Mouse (Mus musculus): ENCODE measurements around the gene Ubash3b.

The Ubash3b gene

DNA sequence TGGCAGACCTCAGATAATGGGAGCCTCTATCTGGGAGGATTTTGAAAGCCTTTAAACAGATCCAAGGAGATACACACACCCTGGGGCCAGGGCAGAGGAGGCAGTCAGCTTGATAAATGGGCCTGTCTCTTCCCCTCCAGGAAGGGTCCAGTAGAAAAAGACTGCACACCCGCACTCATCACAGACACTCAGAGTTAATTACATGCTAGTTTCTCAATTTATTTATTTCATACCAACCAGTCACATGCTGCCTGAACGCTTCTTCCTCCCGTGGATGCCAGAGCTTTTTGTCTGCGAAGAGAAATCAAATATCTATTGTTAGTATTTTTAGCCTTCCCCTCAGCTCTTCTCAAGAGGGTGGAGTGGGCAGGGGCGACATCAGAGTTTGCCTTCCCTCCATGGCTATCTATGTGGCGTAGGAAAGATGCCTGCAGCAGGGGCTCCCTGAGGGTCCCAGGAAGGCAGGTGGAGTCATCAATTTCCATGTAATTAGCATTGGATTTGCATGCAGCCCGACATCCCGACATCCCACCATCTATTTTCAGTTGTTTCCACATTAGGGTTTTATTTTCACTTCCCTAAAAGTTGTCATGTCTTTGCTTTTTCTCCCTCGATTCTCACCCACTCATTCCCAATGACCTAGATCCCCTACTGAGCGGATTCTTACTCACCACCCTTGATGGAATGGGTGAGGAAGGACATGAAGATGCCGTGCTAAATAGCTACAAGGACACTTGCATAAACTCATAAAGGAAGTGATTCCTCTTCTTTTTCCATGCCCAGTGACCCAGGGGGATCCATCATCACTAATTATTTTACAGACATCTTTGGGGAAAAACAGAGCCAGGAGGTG, 110.2 kb downstream of the Ubash3b start:
- no peak for DNase-seq (ENCODE audit: low spot score in 2 of 2)

DNA sequence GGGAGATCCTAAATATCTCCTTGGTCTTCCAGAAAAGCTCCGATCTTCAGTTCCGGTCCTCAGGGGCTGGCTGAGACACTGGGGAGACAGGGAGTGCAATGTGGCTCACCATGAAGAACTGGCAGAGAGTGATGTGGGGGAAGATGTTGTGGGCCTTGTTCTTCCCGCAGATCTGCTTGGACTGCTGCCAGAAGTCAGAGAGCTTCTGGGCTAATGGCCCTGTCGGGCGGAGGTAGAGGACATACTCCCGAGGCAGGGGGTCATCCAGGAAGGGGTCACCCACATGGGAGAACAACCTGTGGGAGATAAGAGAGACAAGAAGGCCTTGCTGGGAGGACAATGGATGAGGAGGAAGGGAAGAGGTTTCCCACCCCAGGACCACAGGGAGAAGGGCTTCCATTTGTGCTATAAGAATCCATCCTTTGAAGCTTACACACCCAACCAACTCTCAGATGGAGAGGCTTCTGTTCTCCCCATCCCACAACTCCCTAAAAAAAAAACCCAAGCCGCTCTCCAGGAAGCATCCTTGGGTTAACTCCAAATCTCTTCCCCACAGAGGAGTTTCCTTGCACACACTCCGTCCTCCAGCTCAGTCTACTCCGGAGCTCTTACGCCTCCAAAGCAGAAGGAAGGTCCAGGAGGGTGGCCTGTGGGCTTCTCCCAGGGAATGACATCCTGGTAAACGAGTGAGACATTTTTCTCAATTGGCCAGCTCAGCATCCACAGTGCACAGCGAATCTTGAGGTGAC, 111.0 kb downstream of the Ubash3b start:
- no peak for DNase-seq (ENCODE audit: low spot score in 2 of 2)

DNA sequence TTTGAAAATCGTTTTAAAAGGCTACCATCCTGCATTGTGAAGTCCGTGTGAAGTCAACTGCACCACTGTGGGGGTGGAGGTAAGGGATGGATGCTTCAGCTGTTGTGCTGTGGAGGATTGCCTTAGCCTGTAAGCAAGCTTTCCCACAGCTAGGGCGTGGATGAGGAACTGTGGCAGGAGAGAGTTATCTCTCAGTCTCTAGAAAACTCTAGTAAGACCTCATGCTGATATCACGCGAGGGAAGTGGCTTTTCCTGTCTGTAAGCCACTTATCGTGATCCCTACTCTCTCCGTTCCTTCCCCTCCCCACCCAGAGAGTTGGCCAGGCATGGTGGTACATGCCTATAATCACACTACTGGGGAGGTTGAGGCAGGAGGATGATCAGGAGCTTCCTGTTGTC, 112.2 kb downstream of the Ubash3b start:
- no peak for DNase-seq (ENCODE audit: low spot score in 2 of 2)

DNA sequence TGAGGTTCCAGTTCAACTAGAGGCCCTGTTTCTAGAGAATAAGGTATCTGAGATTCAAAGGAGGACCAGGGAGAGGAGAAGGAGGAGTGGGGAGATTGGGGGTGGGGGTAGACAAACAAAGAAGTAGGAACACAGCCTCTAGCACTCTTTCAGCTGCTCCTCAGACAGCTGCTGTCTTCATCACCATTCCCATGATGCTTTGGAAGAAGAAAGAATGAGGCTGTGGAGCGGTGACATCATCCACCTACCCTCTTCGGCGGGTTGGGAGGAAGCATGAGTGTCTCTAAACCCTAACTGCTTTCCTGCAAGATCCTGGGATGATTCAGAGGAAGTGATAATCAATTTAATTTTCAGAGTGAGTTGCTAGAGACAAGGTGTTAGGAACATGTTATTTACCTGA, 112.7 kb downstream of the Ubash3b start:
- DNase-seq (ENCODE audit: low spot score in 2 of 2), result no peak

DNA sequence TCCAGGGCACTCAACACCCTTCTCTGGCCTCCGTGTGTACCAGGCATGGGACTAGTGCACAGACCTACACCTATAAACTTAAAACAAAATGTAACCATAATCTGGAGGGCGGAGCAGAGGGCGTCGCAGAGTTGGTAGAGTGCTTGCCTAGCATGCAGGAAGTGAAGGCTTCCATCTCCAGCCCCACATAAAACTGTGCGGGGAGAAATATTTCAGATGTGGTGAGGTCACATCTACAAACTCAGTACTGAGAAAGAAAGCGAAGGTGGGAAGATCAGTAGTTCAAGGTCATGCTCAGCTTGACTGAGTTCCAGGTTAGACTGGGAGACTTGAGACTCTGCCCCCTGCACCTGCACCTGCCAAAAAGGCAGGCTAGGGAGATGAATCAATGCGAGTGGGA, 113.3 kb downstream of the Ubash3b start:
- DNase-seq (ENCODE audit: low spot score in 2 of 2), result no peak

DNA sequence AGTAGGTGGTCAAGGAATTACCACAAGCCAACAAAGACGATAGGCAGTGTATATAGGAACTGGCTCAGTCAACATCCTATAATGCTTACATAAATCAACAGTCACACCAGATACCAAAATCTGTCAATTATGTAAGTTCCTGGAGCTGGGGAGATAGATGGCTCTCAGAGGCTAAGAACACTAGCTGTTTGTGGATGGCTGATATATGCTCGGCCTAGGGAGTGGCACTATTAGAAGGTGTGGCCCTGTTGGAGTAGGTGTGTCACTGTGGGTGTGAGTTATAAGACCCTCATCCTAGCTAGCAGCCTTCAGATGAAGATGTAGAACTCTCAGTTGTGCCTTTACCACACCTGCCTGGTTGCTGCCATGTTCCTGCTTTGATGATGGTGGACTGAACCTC, 113.8 kb downstream of the Ubash3b start:
- no peak for DNase-seq (ENCODE audit: low spot score in 2 of 2)

DNA sequence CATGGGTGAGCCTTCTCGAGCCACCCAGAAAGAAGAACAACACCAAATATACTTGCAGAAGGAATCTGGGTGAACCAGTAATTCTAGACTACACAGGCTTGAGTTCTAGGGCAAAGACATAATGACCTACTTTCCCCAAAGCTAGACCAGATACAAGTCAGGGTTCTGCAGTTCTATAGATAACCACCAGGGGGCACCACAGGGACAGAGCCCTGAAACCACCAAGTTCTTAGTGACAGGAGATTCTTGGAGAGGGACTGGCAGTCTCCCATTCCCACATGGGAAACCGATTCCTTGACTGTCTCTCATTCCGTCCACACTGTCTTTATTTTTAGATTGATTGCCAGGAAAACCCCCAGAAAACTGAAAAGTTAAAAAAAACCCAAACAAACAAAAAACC, 116.9 kb downstream of the Ubash3b start:
- DNase-seq (ENCODE audit: low spot score in 2 of 2), result peak; percentile 69 to 79

DNA sequence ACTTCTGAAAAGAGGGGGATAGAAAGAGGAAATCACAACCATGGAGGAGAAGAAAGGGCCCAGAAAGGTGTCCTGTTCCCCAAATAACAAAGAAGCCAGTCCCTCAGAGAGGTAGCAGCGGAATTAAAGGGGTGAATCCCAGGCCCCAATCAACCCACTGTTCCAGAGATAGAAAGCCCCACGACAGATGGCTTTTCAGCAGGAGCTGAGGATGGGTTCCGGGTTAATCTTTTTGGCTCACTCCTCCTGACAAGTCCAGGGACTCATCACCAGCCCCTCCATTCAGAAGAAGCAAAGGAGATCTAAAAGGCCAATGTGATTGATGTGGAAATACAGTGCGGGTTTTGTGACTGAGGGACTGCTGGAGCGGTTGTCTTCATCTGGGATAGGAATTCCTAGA, 117.9 kb downstream of the Ubash3b start:
- no peak for DNase-seq (ENCODE audit: low spot score in 2 of 2)

DNA sequence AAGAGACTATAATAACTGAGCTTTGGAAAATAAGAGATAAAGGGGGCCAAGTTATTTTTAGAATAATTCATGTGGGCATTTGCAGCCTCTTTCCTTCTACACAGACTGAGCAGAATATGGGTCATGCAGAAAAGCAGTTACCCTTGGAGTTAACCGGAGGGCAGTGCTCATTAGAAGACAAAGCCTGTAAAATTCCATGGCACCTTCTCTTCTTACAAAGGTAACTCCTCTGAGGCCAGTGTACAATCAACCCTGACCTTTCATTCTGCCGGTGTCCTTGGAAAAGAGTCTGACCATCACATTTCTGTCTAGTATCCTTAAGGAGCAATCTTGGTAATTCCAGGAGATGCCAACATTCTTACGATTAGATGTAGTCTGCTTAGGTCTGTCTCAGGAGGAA, 120.1 kb downstream of the Ubash3b start:
- DNase-seq (ENCODE audit: low spot score in 2 of 2), result no peak

DNA sequence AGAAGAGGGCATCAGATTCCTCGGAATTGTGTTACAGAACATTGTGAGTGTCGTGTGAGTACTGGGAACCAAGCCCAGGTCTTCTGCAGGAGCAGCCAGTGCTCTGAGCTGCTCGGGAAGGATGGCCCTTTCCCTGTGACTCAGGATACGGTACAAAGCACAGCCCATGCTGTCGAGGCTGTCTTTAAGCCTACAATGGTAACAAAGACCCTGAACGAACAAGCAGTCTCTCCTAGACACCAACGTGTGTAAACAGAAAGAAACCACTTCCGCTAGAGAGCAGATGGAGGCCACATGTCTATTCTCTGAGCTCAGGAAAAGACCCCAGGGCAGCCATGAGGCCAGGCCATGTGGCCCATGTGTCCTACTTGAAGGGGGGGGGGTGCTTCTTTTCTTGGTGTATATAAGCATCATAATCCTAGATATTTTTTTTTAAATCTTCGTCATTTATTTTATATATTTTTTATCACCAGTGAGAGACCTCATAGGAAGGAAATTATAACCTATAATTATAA, 123.3 kb downstream of the Ubash3b start:
- DNase-seq (ENCODE audit: low spot score in 2 of 2), result no peak

DNA sequence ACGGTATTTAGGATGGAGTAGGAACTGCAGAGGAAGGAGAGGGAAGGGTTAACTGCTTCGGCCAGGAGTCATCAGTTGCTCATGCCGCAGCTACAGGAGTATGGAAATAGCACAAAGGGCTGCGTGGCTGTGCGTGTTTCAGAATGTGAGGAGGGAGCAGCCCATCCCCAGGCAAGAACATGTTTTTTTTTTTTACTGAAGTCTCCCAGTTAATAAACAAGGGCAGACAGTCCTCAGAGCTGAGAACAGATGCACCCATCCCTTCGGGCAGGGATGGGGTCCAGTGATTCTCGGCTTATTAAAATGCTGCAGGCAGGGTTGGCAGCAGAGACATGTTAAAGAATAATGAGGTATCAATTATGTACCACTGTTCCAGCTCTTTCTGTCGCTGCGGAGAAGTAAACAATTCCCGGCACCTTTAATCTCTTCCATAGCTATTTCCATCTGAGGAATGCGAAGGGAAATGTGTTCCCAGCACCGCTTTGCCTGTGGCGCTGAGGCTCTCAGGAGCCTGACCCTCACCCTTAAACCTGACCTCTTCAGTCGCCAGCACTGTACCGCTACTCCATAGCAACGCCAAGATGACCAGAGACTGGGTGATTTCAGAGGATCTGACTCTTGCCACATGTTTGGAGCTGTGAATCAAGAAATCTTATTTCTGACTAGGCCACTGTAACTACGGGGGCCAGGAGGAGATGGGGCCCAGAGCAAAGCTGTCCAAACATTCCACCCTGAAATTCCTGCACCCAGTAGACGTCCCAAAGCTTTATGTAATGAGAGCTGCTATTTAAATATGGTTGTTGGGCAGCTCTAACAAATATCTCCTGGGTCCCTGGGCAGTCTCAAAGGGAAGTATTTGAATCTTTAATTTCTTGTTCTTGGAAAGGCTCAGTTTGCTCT, 129.7 kb downstream of the Ubash3b start:
- no peak for DNase-seq (ENCODE audit: low spot score in 2 of 2)

DNA sequence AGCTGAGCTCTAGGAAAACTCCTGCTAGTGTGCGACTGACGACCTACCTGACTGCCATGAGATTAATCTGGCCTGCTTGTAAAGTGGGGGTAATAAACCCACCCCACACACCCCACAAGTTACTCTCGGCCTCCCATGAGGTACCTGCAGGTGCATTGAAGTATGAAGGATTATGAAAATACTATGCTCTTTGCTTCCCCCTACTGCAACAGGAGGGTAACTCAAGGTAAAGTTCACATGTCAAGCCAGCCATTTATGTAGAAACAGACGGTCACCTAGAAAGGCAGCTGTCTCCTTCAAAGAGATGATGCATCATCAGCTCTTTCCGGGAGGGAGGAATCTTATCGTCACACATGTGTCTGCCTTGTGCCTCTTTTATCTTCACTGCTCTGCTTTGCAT, 131.7 kb downstream of the Ubash3b start:
- DNase-seq (ENCODE audit: low spot score in 2 of 2), result no peak

DNA sequence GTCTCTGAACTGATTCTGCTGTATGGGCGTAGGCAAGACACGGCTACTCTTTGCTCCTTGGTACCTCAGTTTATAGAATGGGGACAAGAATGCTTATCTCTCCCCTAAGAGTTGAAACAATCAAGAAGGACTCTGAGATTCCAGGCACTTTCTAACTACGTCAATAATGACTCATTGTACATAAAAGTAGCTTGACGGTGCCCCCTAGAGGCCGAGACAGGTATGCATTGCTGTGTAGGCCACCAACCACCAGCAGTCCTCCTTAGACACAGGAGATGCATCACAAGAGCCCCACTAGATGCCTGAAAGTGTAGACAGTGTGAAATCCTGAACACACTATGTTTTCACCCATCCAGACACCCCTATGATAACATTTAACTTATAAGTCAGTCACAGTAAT, 133.0 kb downstream of the Ubash3b start:
- DNase-seq (ENCODE audit: low spot score in 2 of 2), result no peak

DNA sequence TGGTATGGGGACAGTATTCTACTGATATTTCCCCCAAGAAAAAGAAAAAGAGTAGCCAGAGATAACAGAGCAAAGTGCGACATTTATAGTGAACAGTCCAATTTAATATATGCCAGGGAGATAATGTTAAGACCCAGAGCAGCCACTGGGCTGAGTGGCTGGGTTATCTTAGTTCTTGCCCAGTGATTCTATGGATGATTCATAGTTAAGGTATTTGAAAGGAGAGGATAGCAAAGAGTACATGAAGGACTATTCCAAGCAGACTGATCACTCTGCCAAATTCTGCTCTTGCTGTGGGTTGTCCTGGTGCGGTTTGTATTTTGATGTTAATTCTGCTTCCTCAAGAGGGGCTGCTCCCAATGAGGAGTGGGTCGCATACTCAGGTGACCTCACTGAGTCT, 139.8 kb downstream of the Ubash3b start:
- no peak for DNase-seq (ENCODE audit: low spot score in 2 of 2)

DNA sequence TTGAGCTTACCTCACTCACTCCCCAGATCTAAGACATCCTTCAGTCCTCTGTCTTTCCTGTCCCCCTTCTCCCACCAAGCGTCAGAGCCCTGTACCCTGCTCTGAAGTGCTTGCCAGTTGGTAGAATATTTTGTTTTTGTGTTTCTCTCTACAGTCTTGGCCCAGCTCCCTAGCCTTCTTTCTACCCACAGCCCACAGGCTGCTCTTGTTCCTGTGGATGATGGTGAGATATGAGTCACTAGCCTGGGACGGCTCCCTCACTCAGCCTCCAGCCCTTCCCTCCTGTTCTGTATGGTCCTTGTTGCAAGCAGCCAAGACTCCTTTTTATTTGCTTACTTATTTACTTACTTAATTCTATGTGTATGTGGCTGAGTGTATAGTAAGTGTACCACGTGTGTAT, 141.0 kb downstream of the Ubash3b start:
- DNase-seq (ENCODE audit: low spot score in 2 of 2), result no peak

DNA sequence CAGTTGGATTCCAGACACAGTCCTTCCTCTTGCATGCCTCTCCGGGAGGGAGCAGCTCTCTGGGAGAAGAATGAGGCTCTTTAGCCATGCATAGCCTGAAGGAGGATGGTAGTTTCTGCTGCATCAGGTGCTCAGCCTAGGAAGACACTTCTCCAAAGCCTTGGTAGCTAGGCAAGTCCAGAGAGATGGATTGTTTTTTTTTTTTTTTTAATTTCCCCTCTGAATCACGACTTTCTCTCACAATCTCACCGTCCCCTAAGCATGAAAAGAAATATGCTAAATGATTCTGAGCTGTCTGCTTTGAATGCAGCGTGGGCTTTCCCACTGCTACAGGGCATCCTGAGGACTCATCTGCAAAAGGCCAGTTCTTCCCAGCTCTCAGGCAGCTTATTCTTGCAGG, 147.0 kb downstream of the Ubash3b start:
- DNase-seq (ENCODE audit: low spot score in 2 of 2), result no peak

DNA sequence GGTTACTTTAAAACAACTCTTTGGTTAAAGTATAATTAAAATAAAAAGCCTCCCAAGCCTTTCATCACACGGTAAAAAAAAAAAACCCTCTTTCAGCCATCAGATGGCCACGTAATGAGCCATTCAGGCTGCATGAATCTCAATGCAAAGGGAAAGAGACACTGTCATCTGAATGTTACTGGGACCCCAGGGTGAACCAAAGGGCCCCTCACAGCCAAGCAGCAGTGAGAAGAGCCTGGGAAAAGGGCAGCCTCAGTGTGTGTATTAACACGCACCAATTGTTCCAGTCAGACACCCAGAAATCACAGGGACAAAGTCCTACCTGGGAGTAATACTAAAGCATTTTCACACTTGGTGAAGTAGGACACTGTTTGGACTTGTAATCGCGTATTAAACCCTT, 149.0 kb downstream of the Ubash3b start:
- DNase-seq (ENCODE audit: low spot score in 2 of 2), result no peak

DNA sequence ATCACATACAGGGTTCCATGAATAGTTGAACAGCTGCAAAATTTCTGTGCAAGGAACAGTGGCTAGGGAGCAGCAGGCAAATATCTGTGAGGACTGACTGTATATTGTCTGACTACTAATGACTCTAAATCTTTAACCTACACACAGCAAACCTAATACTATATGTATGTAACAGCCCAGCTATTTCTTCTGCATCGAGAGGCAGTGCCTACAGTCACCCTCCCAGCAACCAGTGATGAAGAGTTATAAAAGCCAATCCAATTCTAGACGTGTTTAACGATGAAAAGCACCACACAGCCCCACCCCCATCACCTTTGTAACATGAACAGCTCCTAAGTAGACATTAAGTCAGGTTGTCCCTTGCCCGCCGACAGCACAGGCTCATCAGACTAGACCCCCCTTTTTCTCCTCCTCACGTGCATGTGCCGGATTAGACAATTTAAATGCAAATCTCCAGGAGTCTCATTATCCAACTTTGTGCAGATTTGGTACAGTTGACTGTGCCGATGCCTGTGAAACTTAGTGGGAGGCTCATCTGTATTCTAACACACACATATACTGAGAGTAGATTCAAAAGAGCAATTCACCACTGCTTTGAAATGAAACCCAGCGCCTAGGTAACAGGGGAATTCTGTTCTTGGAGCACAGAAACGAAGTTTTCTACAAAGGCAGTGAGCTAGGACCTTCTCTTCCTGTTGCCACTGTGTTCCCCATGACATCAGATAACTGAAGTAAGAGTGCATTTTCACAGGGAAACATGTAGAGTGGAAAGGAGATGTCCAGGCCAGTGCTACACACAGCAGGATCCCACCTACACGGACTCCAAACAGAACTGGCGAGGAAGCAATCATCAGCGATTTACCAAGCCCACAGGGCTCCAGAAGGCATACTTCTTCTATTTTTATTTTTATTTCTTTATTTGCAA, 149.7 kb downstream of the Ubash3b start:
- no peak for DNase-seq (ENCODE audit: low spot score in 2 of 2)

DNA sequence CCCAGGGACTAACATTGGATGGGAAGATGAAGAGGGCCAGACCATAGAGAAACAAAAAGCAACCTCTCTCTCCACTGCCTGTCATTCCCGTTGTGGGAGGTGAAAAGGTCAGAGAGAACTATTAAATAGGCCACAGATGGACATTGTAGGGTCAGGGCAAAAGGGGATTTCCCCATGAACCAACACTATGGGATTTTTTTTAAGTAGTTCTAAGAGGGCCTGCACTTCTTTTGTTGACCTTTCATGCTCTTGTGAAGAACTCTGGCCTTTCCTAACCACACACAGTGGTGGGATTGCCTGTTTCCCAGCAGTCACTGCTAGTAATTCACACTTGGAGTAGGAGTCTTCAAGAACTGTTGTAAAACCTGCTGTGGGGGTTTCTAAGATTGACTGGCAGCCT, 153.7 kb downstream of the Ubash3b start:
- no peak for DNase-seq (ENCODE audit: low spot score in 2 of 2)

DNA sequence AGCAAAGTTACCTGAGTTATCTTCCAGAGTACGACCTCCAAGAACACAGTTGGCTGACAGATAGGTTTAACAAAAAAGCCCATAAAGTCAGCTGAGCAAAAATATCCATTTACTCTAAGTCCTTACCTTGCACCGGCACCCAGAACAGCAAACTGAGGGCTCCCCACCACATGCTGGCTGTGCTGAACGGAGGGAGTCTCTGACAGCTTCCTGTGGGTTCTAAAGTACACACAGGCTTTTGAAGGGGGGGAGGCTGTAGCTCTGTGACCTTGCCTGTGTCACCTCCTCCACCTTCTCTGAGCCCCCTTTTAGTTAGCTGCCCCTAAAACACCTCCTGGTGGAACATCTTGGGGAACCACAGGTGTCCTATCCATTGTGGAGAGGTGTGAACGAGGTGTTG, 157.1 kb downstream of the Ubash3b start, which contains the start of gene Crtam:
Crtam (minus strand) TSS at position 214 of the 400 bp plus-strand sequence.
- DNase-seq (ENCODE audit: low spot score in 2 of 2), result no peak
